Mouse (Mus musculus) stomach, embryonic 15.5 days (tissue): ENCODE results near the gene Arhgef28. TPM values are rescaled to one million over a fixed set of nuclear protein-coding genes. Genes with fewer than 3 reads are reported as not detected.
"Not testable (repeated sequence)": the region's sequence is repeated elsewhere in the genome, so short reads cannot be mapped to it uniquely, and the experiment has no call there.

Experiments used
- ATAC-seq: fragments of 200-750 bp; cut with Nextera tagmentation; 2 replicates; pipeline ENCODE4 v1.8.0; 2017; ENCODE audit warnings: low read depth, moderate number of reproducible peaks, moderate TSS enrichment; ENCODE audit not compliant: insufficient read depth, low FRiP score
- H3K27ac ChIP-seq: fragments of 300-500 bp; sonication (generic); 2 replicates; pipeline ENCODE4 v1.5.1; 2015; ENCODE audit warnings: mild to moderate bottlenecking, inconsistent platforms
- H3K27me3 ChIP-seq: fragments of 300-500 bp; sonication (generic); replicated peaks from 2 replicates; pipeline ENCODE4 v1.6.1; 2015; ENCODE audit warnings: inconsistent platforms
- H3K36me3 ChIP-seq: fragments of 300-500 bp; sonication (generic); 2 replicates; pipeline ENCODE4 v1.6.1; 2015; ENCODE audit warnings: inconsistent platforms
- H3K4me1 ChIP-seq: fragments of 300-500 bp; sonication (generic); 2 replicates; pipeline ENCODE4 v1.6.1; 2015; ENCODE audit warnings: inconsistent platforms
- H3K4me2 ChIP-seq: fragments of 300-500 bp; sonication (generic); 2 replicates; pipeline ENCODE4 v1.6.1; 2015; ENCODE audit warnings: mild to moderate bottlenecking, inconsistent platforms
- H3K4me3 ChIP-seq: fragments of 300-500 bp; sonication (generic); replicated peaks from 2 replicates; pipeline ENCODE4 v1.5.1; 2015; ENCODE audit warnings: inconsistent platforms
- H3K9ac ChIP-seq: fragments of 300-500 bp; sonication (generic); 2 replicates; pipeline ENCODE4 v1.6.1; 2015; ENCODE audit warnings: inconsistent platforms
- H3K9me3 ChIP-seq: fragments of 300-500 bp; sonication (generic); 2 replicates; pipeline ENCODE4 v1.6.1; 2016; ENCODE audit warnings: inconsistent platforms
- WGBS: fragments of 180-500 bp; shearing (Covaris S2); methylation state at CpG from one replicate; pipeline ENCODE4 v1.1.7; 2015; 5-methylcytosine and 5-hydroxymethylcytosine counted together
- polyA plus RNA-seq: library from polyadenylated mRNA; unstranded; fragments of >200 nt; fragmentation: Nextera tagmentation; extraction: Ambion mirVana; gene quantifications from 2 replicates; pipeline ENCODE4 v1.2.1, GENCODE M21; 2015

The Arhgef28 gene
- polyA plus RNA-seq, 1 experiment from 2014 or later, result 23.7 TPM

- no peak overlapping the region for H3K9ac ChIP-seq
- no peaks in the 10 kb centered on the region for H3K36me3 ChIP-seq
- no peak overlapping the region for H3K4me2 ChIP-seq
- WGBS, result 54% methylated on average over 3 of the region's 3 CpGs
- no peaks in the 10 kb centered on the region for H3K4me1 ChIP-seq
- no peaks in the 10 kb centered on the region for H3K9me3 ChIP-seq
- no peak overlapping the region for H3K27ac ChIP-seq
- H3K27me3 ChIP-seq, result no peaks in the 10 kb centered on the region
- H3K4me3 ChIP-seq, result no peak overlapping the region
- no peak for ATAC-seq
Measured at GRCm38 (mm10) chr13:98094332-98094731, 111.9 kb downstream of the Arhgef28 start.

- Histone ChIP-seq H3K27me3 (no peaks in the 10 kb centered on the region), H3K4me3 (no peak overlapping the region), H3K36me3 (no peaks in the 10 kb centered on the region), H3K4me2 (no peak overlapping the region), H3K9me3 (no peaks in the 10 kb centered on the region), H3K4me1 (no peaks in the 10 kb centered on the region), H3K27ac (no peak overlapping the region), H3K9ac (no peak overlapping the region)
- WGBS, result 84% methylated on average over 9 of the region's 9 CpGs
- ATAC-seq, result no peak
Measured at GRCm38 (mm10) chr13:98093483-98093882, 112.8 kb downstream of the Arhgef28 start.

GRCm38 (mm10) chr13:98092354-98093002 lies 113.8 kb downstream of the Arhgef28 start:
- ATAC-seq, result no peak; the same call in 1 of the 2 replicates
- Histone ChIP-seq H3K4me1 (no peaks in the 10 kb centered on the region), H3K27me3 (no peaks in the 10 kb centered on the region), H3K36me3 (no peaks in the 10 kb centered on the region), H3K4me2 (no peak overlapping the region), H3K9ac (no peak overlapping the region), H3K4me3 (no peak overlapping the region), H3K9me3 (no peaks in the 10 kb centered on the region), H3K27ac (no peak overlapping the region)
- 79% methylated on average over 12 of the region's 12 CpGs for WGBS

GRCm38 (mm10) chr13:98079640-98080039 lies 126.6 kb downstream of the Arhgef28 start:
- Histone ChIP-seq H3K36me3 (no peaks in the 10 kb centered on the region), H3K27me3 (no peaks in the 10 kb centered on the region), H3K9ac (no peak overlapping the region), H3K4me1 (no peaks in the 10 kb centered on the region), H3K4me3 (no peak overlapping the region), H3K27ac (no peak overlapping the region), H3K4me2 (no peak overlapping the region), H3K9me3 (no peaks in the 10 kb centered on the region)
- WGBS, result 76% methylated on average over 4 of the region's 4 CpGs
- ATAC-seq, result no peak

GRCm38 (mm10) chr13:98078251-98078650 lies 128.0 kb downstream of the Arhgef28 start:
- no peaks in the 10 kb centered on the region for H3K9me3 ChIP-seq
- H3K4me1 ChIP-seq, result no peaks in the 10 kb centered on the region
- H3K27ac ChIP-seq, result peak overlapping the region; percentile 41; the same call in 1 of the 2 replicates
- 72% methylated on average over 5 of the region's 5 CpGs for WGBS
- no peak overlapping the region for H3K9ac ChIP-seq
- ATAC-seq, result no peak
- no peak overlapping the region for H3K4me3 ChIP-seq
- 0 out of 2 replicates have a peak, but pooled peaks cover 4% of the 10 kb centered on the region for H3K36me3 ChIP-seq
- no peak overlapping the region for H3K4me2 ChIP-seq
- no peaks in the 10 kb centered on the region for H3K27me3 ChIP-seq

GRCm38 (mm10) chr13:98077216-98077615 lies 129.0 kb downstream of the Arhgef28 start:
- Histone ChIP-seq H3K27me3 (no peaks in the 10 kb centered on the region), H3K4me1 (no peaks in the 10 kb centered on the region), H3K27ac (no peak overlapping the region), H3K4me2 (no peak overlapping the region), H3K4me3 (no peak overlapping the region), H3K9me3 (no peaks in the 10 kb centered on the region), H3K36me3 (0 out of 2 replicates have a peak, but pooled peaks cover 4% of the 10 kb centered on the region), H3K9ac (no peak overlapping the region)
- no peak for ATAC-seq
- WGBS, result 82% methylated on average over 12 of the region's 12 CpGs

- Histone ChIP-seq H3K4me1 (no peaks in the 10 kb centered on the region), H3K36me3 (0 out of 2 replicates have a peak, but pooled peaks cover 4% of the 10 kb centered on the region), H3K4me2 (no peak overlapping the region), H3K9me3 (no peaks in the 10 kb centered on the region), H3K27me3 (no peaks in the 10 kb centered on the region), H3K4me3 (no peak overlapping the region), H3K9ac (no peak overlapping the region), H3K27ac (no peak overlapping the region)
- 70% methylated on average over 11 of the region's 11 CpGs for WGBS
- no peak for ATAC-seq
Measured at GRCm38 (mm10) chr13:98074871-98075270, 131.4 kb downstream of the Arhgef28 start.

- H3K4me1 ChIP-seq, result no peaks in the 10 kb centered on the region
- H3K27me3 ChIP-seq, result no peaks in the 10 kb centered on the region
- 87% methylated on average over 4 of the region's 4 CpGs for WGBS
- H3K27ac ChIP-seq, result no peak overlapping the region
- no peak for ATAC-seq
- H3K9ac ChIP-seq, result no peak overlapping the region
- H3K36me3 ChIP-seq, result 0 out of 2 replicates have a peak, but pooled peaks cover 4% of the 10 kb centered on the region
- H3K4me3 ChIP-seq, result no peak overlapping the region
- H3K4me2 ChIP-seq, result no peak overlapping the region
- no peaks in the 10 kb centered on the region for H3K9me3 ChIP-seq
Measured at GRCm38 (mm10) chr13:98073190-98073589, 133.0 kb downstream of the Arhgef28 start.

GRCm38 (mm10) chr13:98070458-98070857 lies 135.8 kb downstream of the Arhgef28 start:
- Histone ChIP-seq H3K9me3 (no peaks in the 10 kb centered on the region), H3K9ac (no peak overlapping the region), H3K36me3 (0 out of 2 replicates have a peak, but pooled peaks cover 4% of the 10 kb centered on the region), H3K27me3 (no peaks in the 10 kb centered on the region), H3K27ac (no peak overlapping the region), H3K4me2 (no peak overlapping the region), H3K4me1 (no peaks in the 10 kb centered on the region), H3K4me3 (no peak overlapping the region)
- ATAC-seq, result no peak
- WGBS, result 85% methylated on average over 6 of the region's 6 CpGs

GRCm38 (mm10) chr13:98069646-98070045 lies 136.6 kb downstream of the Arhgef28 start:
- no peaks in the 10 kb centered on the region for H3K4me1 ChIP-seq
- H3K9ac ChIP-seq, result no peak overlapping the region
- no peak overlapping the region for H3K27ac ChIP-seq
- H3K4me2 ChIP-seq, result no peak overlapping the region
- no peaks in the 10 kb centered on the region for H3K27me3 ChIP-seq
- no peaks in the 10 kb centered on the region for H3K9me3 ChIP-seq
- 0 out of 2 replicates have a peak, but pooled peaks cover 4% of the 10 kb centered on the region for H3K36me3 ChIP-seq
- ATAC-seq, result no peak
- 88% methylated on average over 6 of the region's 6 CpGs for WGBS
- H3K4me3 ChIP-seq, result no peak overlapping the region

- H3K9ac ChIP-seq, result no peak overlapping the region
- H3K27me3 ChIP-seq, result no peaks in the 10 kb centered on the region
- ATAC-seq, result no peak
- H3K9me3 ChIP-seq, result no peaks in the 10 kb centered on the region
- H3K4me3 ChIP-seq, result no peak overlapping the region
- no peaks in the 10 kb centered on the region for H3K36me3 ChIP-seq
- 42% methylated on average over 4 of the region's 4 CpGs for WGBS
- no peaks in the 10 kb centered on the region for H3K4me1 ChIP-seq
- H3K27ac ChIP-seq, result no peak overlapping the region
- no peak overlapping the region for H3K4me2 ChIP-seq
Measured at GRCm38 (mm10) chr13:98062843-98063242, 143.4 kb downstream of the Arhgef28 start.

- H3K36me3 ChIP-seq, H3K4me2 ChIP-seq, H3K4me3 ChIP-seq, H3K9ac ChIP-seq, H3K27me3 ChIP-seq, ATAC-seq, H3K4me1 ChIP-seq, H3K9me3 ChIP-seq, H3K27ac ChIP-seq: not testable (repeated sequence)
- WGBS, result 80% methylated on average over 1 of the region's 1 CpGs
Measured at GRCm38 (mm10) chr13:98060121-98060520, 146.1 kb downstream of the Arhgef28 start.
